Mouse (Mus musculus): ENCODE measurements around the gene 1700016C15Rik.

The 1700016C15Rik gene

DNA sequence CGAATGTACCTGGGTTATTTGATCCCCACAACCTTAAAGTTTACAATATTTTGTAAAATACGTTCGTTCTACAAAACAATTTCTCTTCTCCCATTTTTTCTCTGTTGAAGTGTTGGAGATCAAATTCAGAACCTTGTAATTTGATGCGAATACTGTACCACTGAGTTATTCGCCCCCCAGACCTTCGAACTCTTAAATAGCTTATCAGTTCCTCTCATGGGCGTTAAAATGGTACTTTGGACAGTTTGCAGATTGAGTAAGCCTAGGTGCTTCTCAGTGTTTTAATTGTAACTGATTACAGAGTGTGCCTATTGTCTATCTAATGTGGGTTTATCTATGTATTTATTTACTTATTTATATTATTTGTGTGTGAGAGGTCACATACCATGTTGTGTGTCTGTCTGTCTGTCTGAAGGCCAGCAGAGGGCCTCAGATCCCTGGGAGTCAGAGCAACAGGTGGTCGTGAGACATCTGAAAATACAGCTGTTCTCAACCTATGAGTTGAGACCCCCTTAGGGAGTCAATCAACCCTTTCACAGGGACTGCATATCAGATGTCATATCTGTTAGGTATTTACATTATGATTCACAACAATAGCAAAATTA, 67.6 kb downstream of the 1700016C15Rik start:
- WGBS, result 70% methylated on average over 8 of the region's 8 CpGs

Data from cerebral cortex, adult 2 months (tissue).